Mouse (Mus musculus): ENCODE data around the gene Ncoa3.

The Ncoa3 gene

GRCm38 (mm10) chr2:166002429-166002828 lies 10.0 kb downstream of the Ncoa3 start:
- DNase-seq (ENCODE audit: low spot score in 2 of 2): no peak

GRCm38 (mm10) chr2:166003004-166003403 lies 10.6 kb downstream of the Ncoa3 start:
- no peak for DNase-seq (ENCODE audit: low spot score in 2 of 2)

GRCm38 (mm10) chr2:166007046-166007445 lies 14.6 kb downstream of the Ncoa3 start:
- DNase-seq (ENCODE audit: low spot score in 2 of 2): no peak

- no peak for DNase-seq (ENCODE audit: low spot score in 2 of 2)
Observed at GRCm38 (mm10) chr2:166008558-166009392, 16.3 kb downstream of the Ncoa3 start.

- DNase-seq (ENCODE audit: low spot score in 2 of 2): peak; percentile 60 to 76
Observed at GRCm38 (mm10) chr2:166009393-166009947, 17.0 kb downstream of the Ncoa3 start.

GRCm38 (mm10) chr2:166010321-166010720 lies 17.9 kb downstream of the Ncoa3 start:
- DNase-seq (ENCODE audit: low spot score in 2 of 2): no peak

GRCm38 (mm10) chr2:166011422-166011821 lies 19.0 kb downstream of the Ncoa3 start:
- peak in 1 of 2 experiments; percentile 51 for DNase-seq (ENCODE audit: low spot score in 2 of 2)

- no peak for DNase-seq (ENCODE audit: low spot score in 2 of 2)
Observed at GRCm38 (mm10) chr2:166012145-166012544, 19.7 kb downstream of the Ncoa3 start.

GRCm38 (mm10) chr2:166018769-166019168 lies 26.3 kb downstream of the Ncoa3 start:
- no peak for DNase-seq (ENCODE audit: low spot score in 2 of 2)

GRCm38 (mm10) chr2:166020026-166020425 lies 27.6 kb downstream of the Ncoa3 start:
- DNase-seq (ENCODE audit: low spot score in 2 of 2): no peak

- DNase-seq (ENCODE audit: low spot score in 2 of 2): peak; percentile 57 to 63
Observed at GRCm38 (mm10) chr2:166021073-166021610, 28.7 kb downstream of the Ncoa3 start.

- DNase-seq (ENCODE audit: low spot score in 2 of 2): no peak
Observed at GRCm38 (mm10) chr2:166021642-166022041, 29.2 kb downstream of the Ncoa3 start.

- no peak for DNase-seq (ENCODE audit: low spot score in 2 of 2)
Observed at GRCm38 (mm10) chr2:166022327-166022726, 29.9 kb downstream of the Ncoa3 start.

- no peak for DNase-seq (ENCODE audit: low spot score in 2 of 2)
Observed at GRCm38 (mm10) chr2:166024079-166024478, 31.6 kb downstream of the Ncoa3 start.

GRCm38 (mm10) chr2:166024621-166025020 lies 32.2 kb downstream of the Ncoa3 start:
- no peak for DNase-seq (ENCODE audit: low spot score in 2 of 2)

GRCm38 (mm10) chr2:166025943-166026342 lies 33.5 kb downstream of the Ncoa3 start:
- DNase-seq (ENCODE audit: low spot score in 2 of 2): no peak

GRCm38 (mm10) chr2:166027834-166028233 lies 35.4 kb downstream of the Ncoa3 start:
- no peak for DNase-seq (ENCODE audit: low spot score in 2 of 2)

- no peak for DNase-seq (ENCODE audit: low spot score in 2 of 2)
Observed at GRCm38 (mm10) chr2:166029232-166029631, 36.8 kb downstream of the Ncoa3 start.

GRCm38 (mm10) chr2:166030256-166030995 lies 38.0 kb downstream of the Ncoa3 start:
- DNase-seq (ENCODE audit: low spot score in 2 of 2): no peak

GRCm38 (mm10) chr2:166031120-166031929 lies 38.9 kb downstream of the Ncoa3 start:
- peak; percentile 77 to 92 for DNase-seq (ENCODE audit: low spot score in 2 of 2)

- no peak for DNase-seq (ENCODE audit: low spot score in 2 of 2)
Observed at GRCm38 (mm10) chr2:166032628-166033027, 40.2 kb downstream of the Ncoa3 start.
